Mouse (Mus musculus): Measurements from ENCODE around the gene Pnlip.

The Pnlip gene

GRCm38 (mm10) chr19:58652198-58652597, at the start of gene Pnlip:
Gene Pnlip (plus strand): TSS chr19:58652498.
- DNase-seq (ENCODE audit: low read depth, low spot score) = no peak

GRCm38 (mm10) chr19:58609716-58610115, 42.6 kb upstream of the Pnlip start:
- DNase-seq (ENCODE audit: low read depth, low spot score) = no peak

DNA sequence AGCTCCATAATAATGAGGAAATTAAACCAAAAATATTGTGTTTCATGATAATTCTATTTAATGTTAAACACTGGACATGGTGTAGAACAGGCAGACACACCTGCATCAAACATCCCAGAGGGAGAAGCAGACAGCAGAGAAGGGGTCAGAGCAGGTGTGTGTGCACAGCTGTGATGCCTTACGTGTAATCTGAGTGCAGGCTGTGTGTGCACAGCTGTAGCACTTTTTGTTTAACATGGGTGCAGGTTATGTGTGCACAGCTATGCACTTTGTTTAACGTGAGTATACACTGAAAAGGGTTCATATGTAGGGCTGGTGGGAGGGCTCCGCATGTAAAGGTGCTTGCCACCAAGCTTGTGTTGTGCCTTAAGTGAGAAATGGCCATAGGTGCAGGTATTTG, 39.6 kb upstream of the Pnlip start:
- DNase-seq (ENCODE audit: low read depth, low spot score) = no peak

GRCm38 (mm10) chr19:58616606-58617005, 35.7 kb upstream of the Pnlip start:
- no peak for DNase-seq (ENCODE audit: low read depth, low spot score)

DNA sequence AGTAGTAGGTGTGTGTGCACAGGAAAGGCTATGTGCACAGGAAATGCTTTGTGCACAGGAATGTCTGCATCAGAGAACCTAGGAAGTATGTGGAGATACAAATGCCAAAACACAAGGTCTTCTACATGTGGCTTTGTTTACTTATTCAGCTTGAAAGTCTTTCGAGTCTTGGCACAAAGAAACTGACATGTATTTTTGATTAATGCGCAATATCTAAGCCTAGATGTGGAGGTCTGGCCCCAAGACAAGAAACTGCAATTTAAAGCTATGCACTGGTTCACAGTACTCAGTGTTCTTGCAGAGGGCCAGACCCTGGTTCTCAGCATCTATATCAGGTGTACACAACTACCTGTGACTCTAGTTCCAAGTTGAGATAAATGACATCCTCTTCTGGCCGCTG, 31.6 kb upstream of the Pnlip start:
- no peak for DNase-seq (ENCODE audit: low read depth, low spot score)

GRCm38 (mm10) chr19:58621646-58622045, 30.7 kb upstream of the Pnlip start:
- peak; percentile 42 for DNase-seq (ENCODE audit: low read depth, low spot score)

- no peak for DNase-seq (ENCODE audit: low read depth, low spot score)
Observed at GRCm38 (mm10) chr19:58624799-58625198, 27.5 kb upstream of the Pnlip start.

- no peak for DNase-seq (ENCODE audit: low read depth, low spot score)
Observed at GRCm38 (mm10) chr19:58625254-58625947, 26.9 kb upstream of the Pnlip start.

GRCm38 (mm10) chr19:58627406-58628337, 24.6 kb upstream of the Pnlip start:
- DNase-seq (ENCODE audit: low read depth, low spot score) = no peak

DNA sequence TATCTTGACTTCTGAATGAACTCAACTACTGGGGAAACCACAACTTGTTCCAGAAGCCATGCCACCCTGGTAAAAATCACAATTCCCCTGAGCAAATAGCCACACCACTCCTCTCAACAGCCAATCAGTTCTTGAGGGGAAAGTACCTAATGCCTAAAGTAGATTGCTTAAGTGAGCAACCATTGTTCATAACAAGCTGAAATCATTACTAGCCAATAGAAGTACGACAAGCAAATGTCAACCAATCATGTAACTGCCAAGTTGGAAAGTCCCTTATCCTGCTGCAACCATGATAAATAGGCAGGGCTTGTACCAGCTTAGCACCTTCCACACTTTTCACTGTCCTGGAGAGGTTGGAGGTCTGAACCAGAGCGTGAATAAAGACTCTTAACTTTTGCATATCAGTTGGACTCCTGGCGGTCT, 22.9 kb upstream of the Pnlip start:
- no peak for DNase-seq (ENCODE audit: low read depth, low spot score)

GRCm38 (mm10) chr19:58650036-58650435, 2.3 kb upstream of the Pnlip start:
- DNase-seq (ENCODE audit: low read depth, low spot score) = no peak

DNA sequence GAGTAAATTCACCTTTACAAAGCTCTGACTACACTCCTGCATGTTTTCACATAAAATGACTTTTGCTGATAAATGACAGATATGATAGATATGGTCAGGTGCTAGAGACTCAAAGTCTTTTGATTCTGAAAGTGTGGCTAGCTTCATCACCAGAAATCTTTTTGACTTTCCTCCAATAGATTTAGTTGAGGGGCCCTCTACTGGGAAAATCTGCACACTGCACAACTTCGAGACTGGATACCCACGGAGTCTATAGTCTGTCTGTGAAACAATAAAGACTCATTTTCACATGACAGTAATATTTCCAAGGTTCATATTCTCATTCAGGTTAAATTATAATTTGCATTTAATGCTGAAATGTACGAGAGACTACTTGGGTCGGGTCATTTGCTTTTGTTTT, 9.8 kb downstream of the Pnlip start:
- no peak for DNase-seq (ENCODE audit: low read depth, low spot score)

DNA sequence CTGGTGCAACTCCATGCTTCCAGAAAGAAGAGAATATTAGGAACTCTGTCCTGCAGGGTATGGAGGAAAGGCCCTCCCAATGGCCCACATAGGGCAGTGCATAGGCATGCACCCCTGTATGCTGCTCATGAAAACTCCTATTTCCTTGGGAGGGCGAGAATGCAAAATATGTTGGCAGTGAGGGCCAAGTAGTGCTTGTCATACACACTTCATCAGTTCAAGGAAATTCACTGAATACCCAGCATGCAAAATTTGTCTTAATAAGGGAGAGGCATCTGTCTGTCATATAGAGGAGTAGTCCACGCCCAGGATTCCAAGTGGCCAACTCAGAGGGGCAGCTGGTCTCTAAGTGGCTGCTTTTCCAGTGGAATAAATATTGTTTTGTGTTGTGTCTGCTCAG, 11.0 kb downstream of the Pnlip start:
- no peak for DNase-seq (ENCODE audit: low read depth, low spot score)

- DNase-seq (ENCODE audit: low read depth, low spot score) = no peak
Observed at GRCm38 (mm10) chr19:58664901-58665300, 12.6 kb downstream of the Pnlip start.

DNA sequence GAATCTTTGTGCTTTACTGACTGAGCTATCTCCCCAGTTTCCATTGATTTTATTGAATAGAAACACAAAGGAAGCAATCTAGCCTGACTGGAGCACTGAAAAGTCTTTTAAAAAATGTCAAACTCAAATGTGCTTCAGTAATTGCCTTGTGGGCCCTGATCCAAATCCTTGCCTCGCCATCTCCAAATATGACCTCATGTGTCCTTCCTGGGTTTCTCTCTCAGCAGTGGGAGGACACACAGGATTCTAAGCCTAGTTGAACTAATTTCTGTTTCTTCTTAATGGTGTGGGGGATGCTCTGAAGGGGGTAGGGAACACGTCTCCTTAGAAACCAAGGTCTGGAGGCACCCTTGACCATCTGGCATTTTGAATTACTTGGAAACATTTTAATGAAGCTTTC, 22.3 kb downstream of the Pnlip start:
- peak; percentile 6 for DNase-seq (ENCODE audit: low read depth, low spot score)

GRCm38 (mm10) chr19:58677117-58677516, 24.8 kb downstream of the Pnlip start:
- no peak for DNase-seq (ENCODE audit: low read depth, low spot score)

GRCm38 (mm10) chr19:58688933-58689332, 36.6 kb downstream of the Pnlip start:
- DNase-seq (ENCODE audit: low read depth, low spot score) = no peak

- no peak for DNase-seq (ENCODE audit: low read depth, low spot score)
Observed at GRCm38 (mm10) chr19:58695314-58695713, 43.0 kb downstream of the Pnlip start.

DNA sequence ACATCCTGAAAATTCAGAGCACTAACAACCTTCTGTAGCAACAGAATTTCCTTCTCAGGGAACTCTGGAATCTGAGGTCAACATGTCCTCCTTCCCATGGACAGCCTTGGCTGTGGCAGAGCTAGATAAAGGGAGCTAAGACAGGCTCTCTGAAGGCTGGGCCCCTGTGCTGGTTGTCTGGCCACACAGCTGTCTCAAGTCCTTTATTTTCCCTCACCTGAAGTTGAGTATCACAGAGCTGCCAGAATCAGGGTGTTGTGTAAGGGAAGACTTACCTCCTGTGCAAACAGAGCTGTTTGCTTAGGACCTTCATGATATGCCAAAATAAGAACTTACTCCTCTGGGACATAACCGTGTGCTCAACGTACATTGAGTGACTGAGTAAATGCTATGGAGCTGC, 43.9 kb downstream of the Pnlip start:
- DNase-seq (ENCODE audit: low read depth, low spot score) = no peak

DNA sequence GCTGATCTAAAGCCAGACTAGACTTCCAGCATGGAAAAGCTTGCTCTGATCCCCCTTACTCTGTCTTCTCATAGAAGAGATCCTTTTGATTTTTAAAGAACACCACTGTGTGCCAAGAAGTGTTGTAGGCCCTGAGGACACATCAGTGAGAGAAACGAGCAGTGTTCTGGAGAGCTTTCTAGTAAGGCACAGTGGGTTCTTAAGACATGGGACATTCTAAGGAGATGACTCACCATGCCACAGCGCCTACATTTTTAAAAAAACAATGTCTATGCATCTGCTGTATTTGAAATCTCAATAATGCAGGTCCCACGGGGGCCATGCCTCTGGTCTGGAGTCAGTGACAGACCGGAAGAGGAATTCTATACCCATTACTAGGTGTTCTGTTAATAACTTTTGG, 52.3 kb downstream of the Pnlip start:
- DNase-seq (ENCODE audit: low read depth, low spot score) = no peak

GRCm38 (mm10) chr19:58708611-58709010, 56.3 kb downstream of the Pnlip start:
- no peak for DNase-seq (ENCODE audit: low read depth, low spot score)

DNA sequence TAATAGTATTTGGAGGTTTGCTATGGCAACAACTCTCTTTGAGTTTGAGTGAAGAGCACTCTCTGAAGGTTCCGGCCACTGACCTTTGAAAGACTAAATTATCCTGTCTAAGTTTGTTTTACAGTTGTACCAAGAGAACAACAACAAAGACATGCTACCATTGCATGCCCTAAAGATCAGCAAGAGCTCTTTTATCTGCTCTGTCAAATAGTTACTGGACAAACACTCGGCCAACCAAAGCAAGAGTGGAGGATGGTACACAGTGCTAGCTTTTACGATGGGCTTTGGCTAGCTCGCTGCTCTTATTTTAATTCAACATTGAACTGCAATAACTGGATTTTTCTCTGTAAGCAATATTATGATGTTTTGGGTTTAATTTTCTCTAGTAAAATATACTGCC, 65.6 kb downstream of the Pnlip start:
- DNase-seq (ENCODE audit: low read depth, low spot score) = no peak

- DNase-seq (ENCODE audit: low read depth, low spot score) = no peak
Observed at GRCm38 (mm10) chr19:58720439-58720838, 68.1 kb downstream of the Pnlip start.
